Mouse (Mus musculus): ENCODE measurements at regions not wholly inside any gene's neighbourhood (a gene's known extent, or its start where the extent isn't known, plus 50 kb on each side); places are given as distances from the start of the nearest gene placed in this dataset.

- DNase-seq (ENCODE audit: low spot score in 2 of 2), result peak; percentile 45 to 53
- intact Hi-C loops (cut with DNase I), result no loop called here
These were observed 148.4 kb upstream of the Ube3a start for GRCm38 (mm10) chr7:59080109-59080508.

All from left cerebral cortex, postnatal 14 days (tissue).